Mouse (Mus musculus): ENCODE measurements around the gene Jmy.
"Not testable (repeated sequence)": the region's sequence is repeated elsewhere in the genome, so short reads cannot be mapped to it uniquely, and the experiment has no call there.

Jmy gene

DNA sequence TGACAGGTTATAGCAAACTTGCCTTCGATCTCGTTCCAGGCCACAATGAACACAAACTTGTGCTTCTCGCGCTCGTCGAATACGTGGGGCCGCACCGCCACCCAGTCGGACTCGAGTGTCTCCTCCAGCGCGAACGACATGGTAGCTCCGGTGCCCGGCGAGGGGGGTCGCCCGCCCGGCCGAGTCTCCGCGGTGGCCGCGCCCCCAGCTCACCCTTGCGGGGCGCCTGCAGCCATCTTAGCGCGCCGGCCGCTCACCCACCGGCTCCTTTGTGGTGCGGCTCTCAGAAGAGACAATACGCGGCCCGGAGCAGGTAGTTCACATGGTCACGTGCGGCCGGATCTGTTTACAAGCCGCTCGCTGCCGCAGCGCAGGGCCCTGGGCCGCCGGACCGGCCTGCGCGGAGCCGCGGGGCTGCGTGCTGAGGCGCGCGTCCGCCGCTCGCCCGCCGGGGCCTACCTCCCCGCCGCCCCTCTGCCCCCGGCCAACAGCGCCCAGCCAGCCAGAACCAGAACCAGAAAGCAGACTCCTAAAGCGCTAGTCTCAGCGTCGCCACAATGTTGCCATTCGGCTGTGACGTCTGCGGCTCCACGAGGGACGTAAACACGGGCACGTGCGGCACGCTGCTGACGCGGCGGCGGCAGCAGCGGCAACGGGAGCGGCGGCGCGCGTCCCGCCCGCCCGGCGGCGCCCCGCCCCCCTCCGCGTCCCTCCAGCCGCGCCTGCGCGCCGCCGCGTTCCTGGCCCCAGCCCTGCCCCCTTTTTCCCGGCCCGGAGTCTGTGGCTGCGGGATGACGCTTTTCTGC is at the start of gene Jmy:
Gene Jmy (minus strand): TSS at position 642 of the 806 bp plus-strand sequence.
- peak; percentile 77 for DNase-seq (ENCODE audit: low spot score)

DNA sequence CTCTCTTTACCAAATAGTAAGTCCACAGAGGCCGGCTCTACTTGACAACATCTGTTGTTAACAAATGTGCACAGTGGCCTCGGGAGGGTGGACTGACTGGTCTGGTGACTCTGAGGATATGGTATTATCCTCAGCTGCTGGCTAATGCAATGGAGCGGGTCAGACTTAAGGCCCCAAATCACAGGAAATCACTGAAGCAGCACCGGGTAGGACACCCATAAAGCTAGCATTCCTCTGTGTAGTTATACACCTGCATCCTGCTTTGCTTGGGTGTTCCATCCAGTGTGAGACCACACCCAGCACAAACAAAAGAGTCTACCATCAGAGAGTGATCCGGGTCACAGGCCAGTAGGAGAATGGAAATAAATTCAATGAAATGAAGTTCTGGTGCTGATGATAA is 48.0 kb upstream of the Jmy start:
- no peak for DNase-seq (ENCODE audit: low spot score)

DNA sequence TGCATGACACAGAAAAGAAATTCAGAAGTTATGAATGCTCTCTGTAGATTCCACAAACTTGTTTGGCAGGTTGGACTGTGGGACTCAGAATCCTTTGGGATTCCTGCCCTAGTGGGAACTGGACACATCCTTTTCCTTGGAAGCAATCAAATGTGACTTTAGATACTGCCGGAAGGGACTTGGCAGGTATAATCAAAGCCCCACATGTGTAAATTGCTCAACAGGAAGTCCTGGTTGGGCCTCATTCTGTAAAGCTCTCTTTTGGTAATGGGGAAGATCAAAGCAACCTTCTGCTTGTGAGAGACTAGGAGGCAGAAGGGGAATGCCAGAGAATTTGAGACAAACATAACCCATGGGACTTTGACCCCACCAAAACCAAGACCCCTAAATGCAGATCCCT is 46.4 kb upstream of the Jmy start:
- no peak for DNase-seq (ENCODE audit: low spot score)

DNA sequence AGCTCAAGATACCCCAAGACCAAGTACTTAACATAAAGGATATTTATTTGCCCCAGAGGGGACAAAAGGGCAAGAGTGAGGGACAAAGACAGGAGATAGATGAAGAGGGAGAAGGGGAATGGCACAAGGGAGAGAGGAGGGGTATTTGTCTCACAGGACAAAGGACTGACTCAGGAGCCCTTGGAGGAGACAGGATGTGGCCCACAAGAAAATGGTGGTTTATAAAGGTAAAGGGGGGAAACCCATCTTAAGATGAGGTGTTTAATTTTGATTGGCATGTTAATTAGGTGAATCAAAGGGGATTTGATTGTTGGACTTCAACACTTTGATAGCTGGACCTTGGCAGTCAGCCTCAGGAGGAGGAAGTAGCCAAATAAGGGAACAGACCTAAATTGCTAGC is 44.7 kb upstream of the Jmy start:
- DNase-seq (ENCODE audit: low spot score), result no peak

DNA sequence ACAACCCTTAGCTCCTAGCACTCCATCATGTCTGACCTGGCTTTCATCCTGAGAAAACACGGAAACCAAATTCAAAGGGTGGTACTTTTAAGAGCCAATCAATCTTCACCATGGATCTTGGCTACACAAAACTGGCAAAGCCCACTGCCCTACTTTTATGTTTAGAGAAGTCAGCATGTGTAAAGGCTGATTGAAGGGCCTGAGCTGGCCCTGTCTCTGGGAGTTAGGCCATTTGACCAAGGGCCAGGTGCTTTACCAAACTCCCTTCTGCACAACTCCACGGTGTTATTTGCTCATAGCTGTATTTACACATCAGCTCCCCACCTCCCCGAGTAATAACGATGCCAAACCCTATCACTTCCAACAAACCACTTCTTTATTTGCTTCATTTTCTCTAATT is 39.7 kb upstream of the Jmy start:
- DNase-seq (ENCODE audit: low spot score), result no peak

- no peak for DNase-seq (ENCODE audit: low spot score)
Observed at GRCm38 (mm10) chr13:93518753-93519319, 19.2 kb upstream of the Jmy start.

DNA sequence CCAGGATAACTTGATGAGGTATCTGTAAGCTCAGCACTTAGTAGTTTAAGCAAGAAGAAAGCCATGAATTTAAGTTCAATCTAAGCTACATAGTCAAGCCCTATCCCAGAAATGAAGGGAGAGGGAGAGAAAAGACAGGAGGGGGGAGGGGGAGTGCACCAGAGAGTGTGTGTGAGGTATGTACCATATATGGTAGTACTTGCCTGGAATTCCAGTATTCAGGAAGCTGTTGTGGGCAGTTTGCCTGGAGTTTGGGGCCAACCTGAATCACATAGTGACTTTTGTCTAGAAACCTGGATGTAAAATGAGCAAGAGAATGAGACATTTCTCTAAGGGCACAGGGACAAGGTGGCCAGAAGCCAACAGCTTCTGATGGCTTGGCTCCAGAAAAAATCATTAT is 17.6 kb upstream of the Jmy start:
- DNase-seq (ENCODE audit: low spot score), result no peak

DNA sequence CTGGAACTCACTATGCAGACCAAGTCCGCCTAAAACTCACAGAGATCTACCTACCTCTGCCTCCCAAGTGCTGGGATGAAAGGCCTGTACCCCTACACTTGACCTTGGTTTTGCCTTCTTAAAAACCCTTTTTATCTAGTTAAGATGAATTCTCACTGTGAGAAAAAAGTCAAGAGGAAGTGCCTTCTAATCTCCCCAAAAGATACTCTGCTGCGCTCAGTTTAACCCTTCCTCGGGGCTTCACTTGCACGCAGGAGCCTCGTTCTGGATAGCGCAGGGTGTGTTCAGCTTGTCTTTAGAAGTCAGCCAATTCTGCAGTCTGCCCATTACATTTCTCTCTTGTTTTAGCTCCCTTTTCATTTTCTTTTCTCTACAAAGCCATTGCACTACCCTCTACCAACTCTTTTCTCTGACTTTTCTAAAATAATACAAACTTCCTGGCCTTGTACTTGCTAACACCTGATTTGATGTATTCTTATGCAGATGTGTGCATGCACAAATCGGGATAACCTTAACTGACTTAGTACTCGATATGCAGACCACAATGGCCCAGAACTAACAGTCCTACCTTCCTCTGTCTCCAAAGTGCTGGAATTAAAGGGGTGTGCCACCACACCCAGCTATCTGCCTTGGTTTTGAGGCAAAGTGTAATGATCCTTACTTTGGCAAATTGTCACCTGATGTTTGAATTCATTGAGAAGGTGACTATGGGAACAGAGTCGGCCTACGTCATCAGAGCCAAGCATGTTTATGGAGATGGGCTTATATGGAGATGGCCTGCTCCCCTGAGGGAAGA is 14.6 kb upstream of the Jmy start:
- no peak for DNase-seq (ENCODE audit: low spot score)

- DNase-seq (ENCODE audit: low spot score), result no peak
Observed at GRCm38 (mm10) chr13:93510447-93511180, 11.0 kb upstream of the Jmy start.

GRCm38 (mm10) chr13:93506920-93507319 is 7.3 kb upstream of the Jmy start:
- DNase-seq (ENCODE audit: low spot score), result not testable (repeated sequence)

DNA sequence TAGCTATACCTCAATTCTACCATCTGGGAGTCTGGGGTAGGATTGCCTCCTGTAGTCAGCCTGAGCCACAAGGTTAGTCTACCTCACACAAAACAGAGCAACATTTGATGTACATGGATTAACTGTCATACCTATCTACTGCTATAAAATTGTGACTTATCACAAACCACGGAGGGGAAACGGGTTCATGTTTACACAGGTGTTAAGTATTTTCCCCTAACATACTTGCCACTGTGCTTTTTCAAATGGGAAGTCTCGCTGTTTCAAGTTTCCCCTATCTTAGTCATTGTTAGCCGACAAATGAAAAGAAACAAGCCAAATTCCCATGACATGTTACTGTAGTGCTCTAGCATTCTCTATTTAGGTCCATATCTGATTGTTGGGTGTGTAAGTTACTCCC is 2.1 kb upstream of the Jmy start:
- DNase-seq (ENCODE audit: low spot score), result no peak

DNA sequence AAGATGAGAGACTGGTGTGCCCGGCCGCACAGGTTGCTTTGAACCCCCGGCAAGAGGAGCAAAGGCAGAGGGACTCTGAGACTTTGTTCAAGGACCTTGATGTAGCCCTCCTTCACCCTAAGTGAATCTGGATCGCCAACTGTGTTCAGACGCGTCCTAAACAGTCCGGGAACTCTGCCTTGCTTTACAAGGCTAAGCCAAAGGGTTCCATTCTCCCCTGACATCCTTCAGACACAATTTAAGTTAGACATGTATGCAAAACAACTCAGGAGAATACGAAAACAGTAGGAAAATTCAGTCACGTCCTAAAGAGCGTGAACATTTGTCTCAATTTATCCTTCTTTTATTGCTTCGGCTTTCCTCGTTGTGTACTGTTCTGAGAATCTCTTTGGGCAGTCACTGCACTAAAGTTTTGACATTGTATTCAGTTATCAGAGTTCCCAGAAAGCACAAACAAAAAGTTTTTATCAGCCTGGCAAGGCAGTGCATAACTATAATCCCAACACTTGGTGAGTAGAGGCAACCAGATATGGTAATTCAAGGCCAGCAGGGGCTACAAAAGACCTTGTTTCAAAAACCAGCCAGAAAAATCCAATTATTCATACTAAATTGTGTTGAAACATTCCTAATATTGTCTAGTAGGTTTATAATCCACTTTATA is 495 bp upstream of the Jmy start:
- peak; percentile 46 for DNase-seq (ENCODE audit: low spot score)

GRCm38 (mm10) chr13:93498211-93499166 is 1.1 kb downstream of the Jmy start:
- DNase-seq (ENCODE audit: low spot score), result peak; percentile 9

- no peak for DNase-seq (ENCODE audit: low spot score)
Observed at GRCm38 (mm10) chr13:93496977-93497376, 2.6 kb downstream of the Jmy start.

DNA sequence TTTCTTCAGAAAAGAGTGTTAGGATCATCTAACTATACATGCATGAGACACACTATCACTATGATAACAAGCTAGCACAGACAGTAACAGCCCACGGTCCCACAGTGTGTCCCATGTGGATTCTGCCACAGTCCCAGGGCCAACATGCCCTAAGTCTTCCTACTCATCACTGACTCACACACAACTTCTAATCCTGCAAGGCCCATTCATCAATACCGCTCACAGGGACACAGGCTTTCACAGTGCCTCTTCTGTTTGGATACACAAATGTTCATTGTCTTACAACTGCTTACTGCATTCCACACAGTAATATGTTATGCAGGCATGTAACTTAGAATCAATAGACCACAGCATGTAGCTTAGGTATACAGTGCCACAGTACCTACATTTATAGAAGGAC is 11.1 kb downstream of the Jmy start:
- no peak for DNase-seq (ENCODE audit: low spot score)

GRCm38 (mm10) chr13:93487734-93488133 is 11.9 kb downstream of the Jmy start:
- DNase-seq (ENCODE audit: low spot score), result no peak

DNA sequence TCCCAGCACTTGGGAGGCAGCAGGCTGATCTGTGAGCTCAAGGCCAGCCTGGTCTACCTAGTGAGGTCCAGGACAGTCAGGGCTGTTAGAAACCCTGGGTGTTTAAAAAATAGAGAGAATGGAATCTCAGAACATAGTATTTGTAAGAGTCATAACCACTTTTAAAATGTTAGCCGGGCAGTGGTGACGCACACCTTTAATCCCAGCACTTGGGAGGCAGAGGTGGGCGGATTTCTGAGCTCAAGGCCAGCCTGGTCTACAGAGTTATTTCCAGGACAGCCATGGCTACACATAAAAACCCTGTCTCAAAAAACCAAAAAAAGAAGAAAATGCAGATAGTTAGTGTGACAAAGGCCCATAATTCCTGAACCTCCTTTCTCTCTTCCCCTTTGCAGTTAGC is 15.3 kb downstream of the Jmy start:
- DNase-seq (ENCODE audit: low spot score), result no peak

DNA sequence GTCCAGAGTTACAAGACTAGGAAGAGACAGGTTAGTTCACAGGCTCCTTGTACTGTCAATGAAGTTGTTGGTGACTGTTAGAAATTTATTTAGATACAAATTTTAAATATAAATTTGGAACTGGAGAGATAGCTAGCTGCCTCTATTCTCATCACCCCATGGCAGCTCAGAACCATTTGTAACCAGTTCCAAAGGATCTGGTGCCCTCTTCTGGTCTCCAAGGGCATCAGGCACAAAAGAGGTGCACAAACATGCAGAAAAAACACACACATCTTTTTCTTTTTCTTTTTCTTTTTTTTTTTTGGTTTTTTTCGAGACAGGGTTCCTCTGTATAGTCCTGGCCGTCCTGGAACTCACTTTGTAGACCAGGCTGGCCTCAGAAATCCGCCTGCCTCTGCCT is 18.5 kb downstream of the Jmy start:
- DNase-seq (ENCODE audit: low spot score), result no peak

DNA sequence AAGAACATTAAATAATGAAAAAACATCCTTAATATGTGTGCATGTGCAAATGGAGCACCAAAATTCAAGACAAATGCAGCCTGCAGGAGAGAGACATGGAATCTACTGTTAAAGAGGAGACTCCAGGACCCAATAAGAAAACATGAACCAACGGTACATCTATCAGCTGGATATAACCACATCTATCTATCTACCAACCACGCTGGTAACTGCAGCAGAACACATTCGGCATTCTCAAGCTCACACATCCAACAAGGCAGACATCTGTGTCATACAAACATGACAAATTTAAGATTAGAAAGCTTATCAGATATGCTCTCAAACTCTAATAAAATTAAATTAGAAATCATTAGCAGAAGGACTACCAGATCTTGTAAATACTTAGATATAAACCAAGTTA is 21.3 kb downstream of the Jmy start:
- DNase-seq (ENCODE audit: low spot score), result no peak

DNA sequence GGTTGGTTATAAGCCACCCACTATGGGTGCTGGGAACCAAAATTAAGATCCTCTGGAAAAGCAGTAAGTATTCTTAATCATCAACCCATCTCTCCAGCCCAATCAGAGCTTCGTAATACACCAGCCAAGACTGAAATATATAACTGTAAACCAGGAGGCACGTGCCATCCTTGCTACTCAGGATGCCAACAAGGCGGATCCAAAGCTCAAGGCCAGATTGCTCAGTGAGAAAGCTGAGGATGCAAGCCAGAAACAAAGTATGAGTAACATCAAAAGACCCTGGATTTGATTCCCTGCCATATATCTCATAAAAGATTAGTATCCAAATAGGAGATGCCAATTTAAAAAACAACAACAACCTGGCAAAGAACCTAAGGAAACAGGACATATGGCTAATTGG is 31.3 kb downstream of the Jmy start:
- no peak for DNase-seq (ENCODE audit: low spot score)

GRCm38 (mm10) chr13:93459566-93459965 is 40.0 kb downstream of the Jmy start:
- DNase-seq (ENCODE audit: low spot score), result no peak
